Mouse (Mus musculus) bone marrow, adult 2 months (tissue): Measurements from ENCODE around the gene Nrgn.

Source experiments
- CTCF ChIP-seq: fragments of 200-500 bp; IDR thresholded peaks from 2 replicates; pipeline ENCODE4 v1.5.1; 2011; ENCODE audit warnings: low read length, control low read depth; ENCODE audit not compliant: control insufficient read depth, insufficient read depth
- POLR2A ChIP-seq: fragments of 200-500 bp; IDR thresholded peaks from 2 replicates; pipeline ENCODE4 v1.6.1; 2011; ENCODE audit warnings: low read depth, mild to moderate bottlenecking, control low read depth, low read length, borderline replicate concordance; ENCODE audit not compliant: control insufficient read depth

GRCm38 (mm10) chr9:37540701-37541575 lies 11.8 kb downstream of the Nrgn start:
- TF ChIP-seq POLR2A (no peak), CTCF (no peak)
